Mouse (Mus musculus): ENCODE results near the gene Rnf144b.

Rnf144b gene

DNA sequence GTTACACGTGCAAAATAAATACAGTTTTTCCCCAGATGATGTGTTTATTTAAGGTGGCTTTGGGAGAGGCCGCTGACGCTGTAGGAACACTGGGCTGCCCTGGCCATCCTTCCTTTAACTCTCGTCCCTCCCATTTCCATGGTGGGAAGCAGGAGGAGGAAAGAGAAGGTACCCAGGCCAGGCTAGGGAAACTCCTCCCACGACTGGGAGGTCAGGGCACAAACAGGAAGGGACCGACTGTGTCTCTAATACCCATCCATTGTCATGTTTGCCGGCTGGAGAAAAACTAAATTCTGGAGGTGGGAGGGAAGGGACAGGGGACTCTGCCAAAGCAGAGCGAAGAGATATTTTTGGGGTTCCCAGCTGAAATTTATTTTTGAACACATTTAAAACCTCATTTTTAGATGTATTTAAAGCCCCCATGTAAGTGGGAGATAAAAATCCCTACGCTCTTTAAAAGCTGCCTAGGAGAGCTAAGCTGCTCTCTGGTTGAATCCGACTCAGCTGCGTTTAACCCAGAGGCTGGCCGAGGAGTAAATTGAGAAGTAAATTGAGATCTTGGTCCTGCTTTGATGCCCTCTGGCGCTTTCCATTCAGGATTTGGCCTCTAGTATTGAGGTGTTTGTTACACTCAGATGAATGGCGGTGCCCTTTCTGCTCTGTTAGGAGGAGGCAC lies 102.3 kb downstream of the Rnf144b start:
- no peak for DNase-seq

DNA sequence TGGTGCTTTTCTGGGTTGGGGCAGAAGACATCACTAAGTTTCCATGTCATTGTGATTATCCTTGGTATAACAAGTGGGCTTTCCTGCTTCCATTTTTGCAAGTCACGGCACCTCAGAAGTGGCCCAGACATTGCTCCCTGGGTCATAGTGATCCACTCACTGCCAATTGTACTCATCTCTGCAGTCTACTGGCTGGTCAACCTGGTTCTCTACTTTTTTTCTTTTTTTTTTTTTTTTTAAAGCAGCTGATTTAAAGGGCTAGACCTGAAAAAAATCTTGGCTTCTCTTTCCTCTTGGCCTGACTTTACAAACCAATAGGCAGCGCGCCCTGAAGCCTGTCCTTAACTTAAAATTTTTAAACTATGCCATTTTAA lies 102.9 kb downstream of the Rnf144b start:
- DNase-seq, result no peak

GRCm38 (mm10) chr13:47225802-47226201 lies 103.3 kb downstream of the Rnf144b start:
- DNase-seq, result no peak

DNA sequence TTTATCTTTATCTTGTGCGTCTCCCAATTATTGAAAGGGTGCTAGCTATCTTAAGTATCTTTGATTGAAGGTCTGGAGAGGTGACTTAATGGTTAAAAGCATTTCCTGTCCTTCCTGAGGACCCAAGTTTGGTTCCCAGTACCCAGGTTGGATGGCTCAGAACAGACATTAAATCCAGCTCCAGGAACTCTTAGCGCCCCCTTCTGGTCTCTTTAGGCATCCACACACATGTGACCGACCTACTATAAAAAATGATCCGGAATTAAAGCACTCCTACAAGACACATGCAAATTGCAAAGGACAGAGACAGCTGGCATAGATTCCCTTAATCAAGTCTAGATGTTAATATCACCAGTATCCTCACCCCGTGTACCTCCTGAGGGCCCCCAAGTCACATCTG lies 104.1 kb downstream of the Rnf144b start:
- no peak for DNase-seq

DNA sequence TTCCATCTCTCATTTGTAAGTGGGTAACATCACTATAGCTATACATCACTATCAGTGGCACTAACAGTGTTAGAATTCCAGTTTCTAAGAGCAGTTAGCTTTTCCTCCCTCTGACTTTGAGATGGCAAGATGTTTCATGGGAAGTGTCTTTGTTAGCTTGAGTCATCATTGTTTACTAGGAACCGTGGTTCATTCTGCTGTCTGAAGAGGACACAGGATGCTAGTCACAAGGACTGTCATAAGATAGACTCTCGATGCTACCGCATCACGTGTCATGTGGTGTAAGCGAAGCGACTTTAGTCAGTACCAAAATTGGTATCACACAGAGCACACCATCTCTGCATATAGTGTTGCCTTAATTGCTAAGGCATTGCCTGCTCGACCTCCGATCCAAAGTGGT lies 105.7 kb downstream of the Rnf144b start:
- DNase-seq, result no peak

DNA sequence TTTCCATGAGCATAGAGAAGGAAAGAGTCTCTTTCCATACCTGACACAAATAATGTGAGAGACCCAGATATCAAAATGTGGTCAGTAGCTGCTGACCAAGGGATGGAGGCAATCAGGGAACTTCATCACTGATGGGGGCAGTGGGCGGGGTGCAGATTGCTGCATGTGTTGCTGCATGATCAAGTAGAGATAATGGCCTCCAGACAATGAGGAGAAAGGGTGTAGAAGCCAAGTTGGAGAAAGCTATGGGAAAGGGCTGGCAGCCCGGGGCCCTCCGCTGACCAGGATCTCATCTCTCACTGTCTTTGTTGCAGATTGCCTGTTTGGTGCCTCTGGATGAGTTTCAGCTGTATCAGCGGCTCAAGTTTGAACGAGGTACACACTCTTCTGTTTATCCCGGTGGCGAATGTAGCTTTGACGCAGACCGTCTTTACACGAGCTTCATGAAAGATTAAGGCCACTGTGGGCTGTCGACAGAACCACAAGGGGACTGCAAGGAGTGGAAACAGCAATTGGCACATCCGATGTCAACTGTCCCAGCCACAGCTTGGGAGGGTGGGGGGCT lies 106.3 kb downstream of the Rnf144b start:
- DNase-seq, result no peak

GRCm38 (mm10) chr13:47232163-47232562 lies 109.7 kb downstream of the Rnf144b start:
- no peak for DNase-seq

DNA sequence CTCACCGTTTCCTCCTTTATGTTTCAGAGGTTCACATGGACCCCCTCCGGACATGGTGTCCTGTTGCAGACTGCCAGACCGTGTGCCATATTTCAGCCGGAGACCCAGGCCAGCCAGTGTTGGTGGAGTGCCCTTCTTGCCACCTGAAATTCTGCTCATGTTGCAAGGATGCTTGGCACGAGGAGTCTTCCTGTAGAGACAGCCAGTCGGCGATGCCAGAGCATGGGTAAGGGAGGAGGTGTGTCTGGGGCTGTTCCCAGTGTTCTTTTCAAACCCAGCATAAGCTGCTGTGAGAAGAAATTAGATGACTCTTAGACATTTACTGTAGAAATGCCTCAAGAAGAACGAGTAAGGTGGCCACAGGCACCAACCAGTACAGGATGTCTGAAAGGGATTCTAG lies 114.9 kb downstream of the Rnf144b start:
- DNase-seq, result peak; percentile 26

GRCm38 (mm10) chr13:47238131-47238530 lies 115.7 kb downstream of the Rnf144b start:
- DNase-seq, result no peak

GRCm38 (mm10) chr13:47243569-47243968 lies 121.1 kb downstream of the Rnf144b start:
- DNase-seq, result no peak

GRCm38 (mm10) chr13:47244771-47245170 lies 122.3 kb downstream of the Rnf144b start:
- no peak for DNase-seq

GRCm38 (mm10) chr13:47246459-47246858 lies 124.0 kb downstream of the Rnf144b start:
- DNase-seq, result no peak

DNA sequence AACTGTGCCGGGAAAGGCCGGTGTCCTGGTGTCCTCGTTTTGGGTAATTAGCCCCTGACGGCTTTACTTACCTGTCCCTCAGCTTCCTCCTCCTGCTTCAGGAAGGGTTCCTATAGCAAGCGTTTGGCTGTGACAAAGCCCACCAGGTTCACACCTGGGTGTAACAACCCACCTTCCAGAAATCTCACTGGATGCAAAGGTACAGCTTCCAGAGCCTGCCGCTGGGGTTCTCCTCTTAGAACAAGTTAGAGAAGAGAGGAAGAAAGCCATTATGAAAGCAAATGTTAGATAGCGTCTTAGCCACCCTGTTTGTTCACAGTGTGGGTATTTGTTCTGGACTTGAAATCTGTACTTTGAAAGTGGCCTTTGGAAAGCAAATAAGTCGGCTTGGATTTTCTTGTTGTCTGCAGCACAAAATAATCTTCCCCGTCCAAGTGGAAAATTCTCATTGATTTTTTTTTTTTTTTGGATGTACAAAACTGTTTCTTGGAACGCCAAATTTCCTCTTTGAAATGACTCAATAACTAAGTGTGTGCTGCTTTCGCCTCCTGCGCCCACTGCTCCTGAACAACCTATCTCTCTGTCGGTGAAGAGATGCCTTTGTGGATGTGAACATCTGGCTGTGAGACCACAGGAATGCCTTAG lies 124.8 kb downstream of the Rnf144b start:
- DNase-seq, result no peak

DNA sequence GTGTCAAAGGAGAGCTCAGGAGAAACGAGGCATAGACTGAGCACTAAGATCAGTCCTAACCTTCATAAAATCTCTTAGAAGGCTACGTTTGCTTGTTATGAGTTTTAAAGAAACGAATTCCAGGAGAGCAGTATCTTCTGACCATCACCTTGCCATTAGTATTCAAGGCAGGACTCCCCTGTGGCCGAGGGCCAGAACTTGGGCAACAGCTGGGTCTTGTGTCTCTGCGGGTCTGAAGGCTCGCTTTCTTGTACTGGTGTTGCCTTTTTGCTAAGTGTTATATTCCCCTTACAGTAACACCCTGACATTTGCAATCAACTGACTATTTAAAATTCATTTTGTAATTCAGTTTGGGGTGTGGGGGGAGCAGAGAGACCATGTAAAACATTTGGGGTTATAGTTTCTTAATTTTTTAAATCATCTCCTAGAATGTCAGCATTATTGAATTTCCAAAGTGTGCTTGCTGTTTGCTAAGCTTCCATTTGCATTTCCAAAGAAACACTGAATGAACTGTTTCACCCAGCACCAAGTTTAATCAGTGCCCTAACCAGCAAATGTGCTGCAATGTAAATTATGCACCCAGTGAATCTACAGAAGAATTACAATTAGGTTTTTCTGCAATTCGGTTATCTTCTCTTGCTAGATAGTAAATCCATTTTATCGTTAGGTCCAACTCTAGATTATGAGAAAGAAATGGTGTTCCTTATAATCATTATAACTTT lies 126.0 kb downstream of the Rnf144b start:
- no peak for DNase-seq

DNA sequence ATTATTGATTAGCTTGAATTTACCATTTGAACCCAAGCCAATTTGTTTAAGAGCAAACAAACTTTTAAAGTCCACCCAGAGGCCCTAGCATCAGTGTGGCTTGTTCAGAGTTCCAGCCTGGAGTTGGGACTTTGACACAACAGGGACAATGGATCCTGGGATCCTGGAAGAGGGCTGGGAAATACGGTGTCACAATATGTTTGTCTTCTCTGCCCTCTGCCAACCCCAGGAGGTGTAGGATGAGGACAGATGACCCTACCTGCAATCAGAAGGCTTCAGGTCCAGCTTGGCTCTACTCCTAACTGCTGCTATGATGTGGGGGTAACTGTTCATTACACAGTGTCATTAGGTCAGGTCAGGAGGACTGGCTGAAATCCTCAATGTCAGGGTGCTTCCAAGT lies 128.2 kb downstream of the Rnf144b start:
- no peak for DNase-seq

GRCm38 (mm10) chr13:47251114-47251764 lies 128.8 kb downstream of the Rnf144b start:
- no peak for DNase-seq

GRCm38 (mm10) chr13:47253711-47254110 lies 131.3 kb downstream of the Rnf144b start:
- no peak for DNase-seq

DNA sequence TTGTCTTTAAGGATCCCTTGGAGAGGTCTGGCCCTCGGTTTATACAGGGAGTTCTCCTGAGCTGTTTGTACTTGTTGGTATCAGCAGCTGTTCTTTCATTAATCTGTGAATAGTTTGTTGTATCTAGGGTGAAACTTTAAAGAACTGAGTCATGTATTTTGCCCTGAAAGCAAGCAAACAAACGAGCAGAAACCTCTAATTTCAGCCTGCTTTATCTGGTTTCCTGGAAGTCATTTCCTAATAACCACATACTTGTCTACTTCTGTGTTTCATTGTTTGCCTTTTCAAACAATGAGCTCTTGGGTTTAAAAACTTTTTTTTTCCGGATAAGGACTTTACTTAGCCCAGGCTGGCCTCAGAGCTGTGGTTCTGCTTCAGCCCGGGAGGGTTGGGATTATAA lies 136.8 kb downstream of the Rnf144b start:
- DNase-seq, result no peak

- DNase-seq, result no peak
Observed at GRCm38 (mm10) chr13:47261961-47262360, 139.5 kb downstream of the Rnf144b start.

DNA sequence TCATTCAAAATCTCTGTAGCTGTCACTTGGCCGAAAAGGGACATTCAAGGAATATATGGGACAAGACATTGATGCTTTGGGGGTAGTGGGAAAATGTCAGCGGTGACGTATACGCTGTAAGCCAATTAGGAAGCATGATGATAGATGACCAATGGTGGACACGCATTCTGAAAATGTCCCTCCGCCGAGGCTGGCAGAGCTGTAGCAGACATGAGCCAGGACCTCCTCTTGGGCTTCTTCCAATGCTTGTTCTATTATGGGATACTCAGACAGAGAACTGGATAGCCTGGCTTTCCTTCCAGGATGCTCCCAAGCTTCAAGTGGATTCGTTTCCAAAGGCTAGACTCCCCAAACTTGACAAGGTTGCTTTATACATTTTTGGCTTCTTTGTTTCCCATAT lies 141.9 kb downstream of the Rnf144b start:
- DNase-seq, result peak; percentile 28

DNA sequence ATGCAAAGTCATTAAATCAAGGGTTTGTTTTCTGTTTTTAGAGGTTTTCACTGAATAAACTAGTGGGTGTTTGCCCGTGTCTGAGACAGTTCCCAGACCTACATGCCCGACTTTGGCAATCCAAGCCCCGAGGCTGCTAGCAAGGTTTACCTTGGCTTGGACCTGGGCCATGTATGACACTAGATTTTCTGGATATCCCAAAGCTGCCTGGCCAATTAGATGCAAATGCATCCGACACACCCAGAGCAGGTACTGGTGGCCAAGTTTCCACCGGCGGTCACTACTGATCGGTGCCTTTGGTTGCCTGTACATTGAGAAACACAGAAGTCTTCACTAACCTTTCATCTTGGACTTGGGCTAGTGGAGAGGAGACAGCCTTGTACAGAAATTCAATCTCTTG lies 144.0 kb downstream of the Rnf144b start:
- no peak for DNase-seq

GRCm38 (mm10) chr13:47268227-47268626 lies 145.8 kb downstream of the Rnf144b start:
- no peak for DNase-seq

DNA sequence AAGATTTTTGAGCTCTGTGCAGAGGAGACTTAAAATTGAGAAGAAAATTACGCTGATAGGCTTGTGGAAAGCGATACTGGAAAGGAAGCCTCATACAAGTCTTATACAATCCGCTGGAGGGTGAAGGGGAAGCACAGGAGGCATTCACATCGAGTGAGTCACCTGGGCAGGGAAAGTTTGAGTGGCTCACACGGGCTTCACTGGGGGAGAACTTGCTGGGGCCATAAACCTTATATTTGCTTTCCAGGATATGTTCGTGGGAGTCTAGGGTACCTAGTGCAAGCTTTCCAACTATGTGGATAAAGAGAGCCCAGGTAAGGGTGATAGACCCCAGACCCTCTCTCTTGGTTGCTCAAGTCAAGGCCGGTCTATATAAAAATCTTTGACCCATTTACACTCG lies 150.5 kb downstream of the Rnf144b start:
- DNase-seq, result no peak

Data from cerebellum, adult 11-12 months (tissue).